Mouse (Mus musculus) left cerebral cortex, adult 6 months (tissue): ENCODE measurements around the gene Os9. TPM values are rescaled to one million over a fixed set of nuclear protein-coding genes. Genes with fewer than 3 reads are reported as not detected.

Experiments
- long read RNA-seq, 2 experiments: library from polyadenylated mRNA; unstranded; transcript quantifications; one replicate each; pipeline ENCODE4 v2.0.0; 2019 to 2020
- polyA plus RNA-seq: library from polyadenylated mRNA; unstranded; fragments of <200 nt; fragmentation: Nextera tagmentation; gene quantifications from 2 replicates; pipeline ENCODE4 v1.2.3, GENCODE M21; 2021

Os9 gene
- polyA plus RNA-seq = 32.8 and 45.7 TPM in 2 replicates
- long read RNA-seq, experiment 1, transcript Os9-201 (14 exons, 2,458 nt) = major isoform, 149 of 242 reads
- long read RNA-seq, experiment 1, transcript Os9-202 (15 exons, 2,627 nt) = minor isoform, 35 of 242 reads
- long read RNA-seq, experiment 1, partial matches to known transcripts = 41 of 242 reads
- long read RNA-seq, experiment 1, other reads (novel, unspliced or antisense) = 17 of 242 reads
- long read RNA-seq, experiment 2, transcript Os9-201 (14 exons, 2,458 nt) = major isoform, 11 of 49 reads
- long read RNA-seq, experiment 2, partial matches to known transcripts = 36 of 49 reads
- long read RNA-seq, experiment 2, other reads (novel, unspliced or antisense) = 0 of 49 reads

DNA sequence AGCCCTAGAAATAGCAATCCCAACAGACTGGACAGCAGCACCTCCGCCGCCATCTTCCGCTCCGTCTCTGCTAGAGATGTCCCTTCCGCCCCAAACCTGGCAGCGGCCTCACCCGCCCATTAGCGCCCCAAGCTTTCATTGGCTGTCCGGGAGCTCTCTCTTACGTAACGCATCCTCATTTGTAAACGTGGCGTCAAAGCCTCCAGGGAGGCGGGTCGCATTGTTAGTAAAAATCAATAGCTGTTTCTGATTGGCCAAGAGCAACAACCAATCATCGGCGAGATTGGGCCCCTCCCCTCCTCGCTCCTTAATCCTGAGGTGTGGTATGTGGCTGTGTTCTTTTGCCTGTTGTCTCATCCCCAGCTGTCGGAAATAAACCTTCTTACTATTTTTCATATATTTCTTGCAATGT lies at the start of gene Os9:
Gene Os9 (minus strand): TSS at position 66 of the 412 bp plus-strand sequence.

DNA sequence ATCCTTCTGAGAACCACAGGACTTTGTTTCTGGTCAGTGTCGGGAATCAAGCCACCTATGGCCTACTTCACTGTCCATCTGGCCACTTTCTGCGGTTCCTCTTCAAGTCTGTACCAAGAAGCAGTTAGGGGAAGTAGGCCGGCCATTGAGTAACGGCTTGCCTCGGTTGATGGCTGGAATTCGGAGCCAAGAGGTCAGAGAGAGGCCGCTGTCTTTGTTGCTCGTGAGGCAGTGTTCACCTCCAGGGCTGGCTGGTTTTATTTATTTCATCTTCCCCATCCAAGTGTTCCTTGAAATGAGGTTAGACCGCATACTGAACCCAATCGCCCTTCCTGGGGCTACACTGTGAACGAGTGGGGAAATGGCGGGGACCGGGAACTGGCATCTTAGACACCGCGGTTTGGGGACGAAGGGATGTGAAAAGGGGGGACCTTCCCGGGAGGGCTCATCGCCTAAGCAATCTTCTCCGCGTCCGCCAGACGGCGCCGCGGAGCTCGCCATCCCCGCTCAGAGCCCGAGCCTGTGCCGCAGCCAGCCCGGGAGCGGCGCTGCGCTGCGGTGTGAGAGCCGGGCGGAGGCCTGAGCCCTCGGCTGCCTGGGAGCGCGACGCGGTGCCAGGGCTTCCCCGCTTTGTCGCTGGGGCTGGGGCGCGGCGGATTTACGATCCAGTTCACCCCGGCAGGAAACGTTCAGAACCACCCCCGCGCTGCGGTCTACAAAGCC lies 43.9 kb upstream of the Os9 start, which contains the start of gene B4galnt1:
Gene B4galnt1 (plus strand): TSS at position 595 of the 723 bp plus-strand sequence.

DNA sequence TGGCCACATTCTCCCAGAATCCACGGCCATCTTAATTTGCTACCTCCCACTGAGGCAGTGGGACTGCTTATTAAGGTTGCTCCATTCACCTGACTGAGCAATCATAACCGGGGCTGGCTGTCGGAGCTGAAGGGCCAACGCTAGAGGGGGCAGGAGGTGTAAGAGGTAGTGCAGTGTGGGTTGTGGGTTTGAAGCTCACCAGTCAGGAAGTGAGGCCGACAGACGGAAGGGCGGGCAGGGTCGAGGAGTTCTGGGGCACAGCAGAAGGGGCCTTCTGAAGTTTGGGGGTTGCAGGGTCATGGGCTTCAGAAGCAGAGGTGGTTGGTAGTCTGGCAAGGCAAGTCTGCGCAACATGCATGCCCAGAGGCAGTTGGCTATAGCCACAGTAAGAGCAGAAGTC lies 45.9 kb downstream of the Os9 start, which contains the start of gene Agap2:
Gene Agap2 (plus strand): TSS at position 205 of the 400 bp plus-strand sequence.

DNA sequence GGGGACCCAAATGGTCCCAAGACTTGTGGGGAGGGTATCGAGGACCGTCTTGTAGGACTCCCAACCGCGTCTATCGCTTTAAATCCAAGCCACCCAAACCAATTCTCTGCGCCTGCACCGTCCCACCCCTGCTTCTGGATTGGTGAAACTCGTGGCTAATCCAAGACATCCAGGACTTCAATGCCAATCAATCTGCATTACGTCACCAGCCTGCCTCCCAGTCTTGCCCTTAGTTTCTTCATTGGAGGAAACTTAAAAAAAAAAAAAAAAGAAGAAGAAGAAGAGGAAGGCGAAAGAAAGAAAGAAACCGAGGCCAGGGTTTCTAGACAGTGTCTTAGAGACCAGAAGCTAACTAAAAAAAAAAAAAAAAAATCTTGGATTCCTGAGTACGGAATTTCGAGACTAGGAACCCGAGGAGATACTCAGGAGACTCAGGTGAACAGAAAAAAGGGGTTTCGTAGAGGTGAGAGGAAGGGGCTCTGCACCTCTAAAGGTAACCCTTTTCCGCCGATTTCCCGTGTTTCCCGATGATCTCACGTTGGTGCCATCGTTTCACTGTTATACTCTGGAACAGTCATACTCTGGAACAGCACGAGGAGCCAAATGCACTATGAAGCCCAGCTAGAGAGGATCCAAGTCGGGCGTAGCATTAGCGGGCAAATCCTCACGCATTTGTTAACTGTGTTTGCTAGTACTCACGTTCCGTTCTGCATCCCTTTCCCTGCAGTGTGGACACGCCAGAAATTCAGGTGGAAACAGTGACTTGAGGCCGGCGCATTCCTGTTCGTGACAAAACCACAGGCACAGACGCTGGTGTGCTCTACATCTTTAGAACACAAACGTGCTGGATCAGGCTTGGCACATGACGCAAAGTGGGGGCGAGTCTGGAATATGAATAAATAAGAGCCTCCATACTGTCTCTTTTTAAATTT lies 50.5 kb downstream of the Os9 start, which contains the start of gene Tspan31:
Gene Tspan31 (minus strand): TSS at position 75 of the 932 bp plus-strand sequence.

DNA sequence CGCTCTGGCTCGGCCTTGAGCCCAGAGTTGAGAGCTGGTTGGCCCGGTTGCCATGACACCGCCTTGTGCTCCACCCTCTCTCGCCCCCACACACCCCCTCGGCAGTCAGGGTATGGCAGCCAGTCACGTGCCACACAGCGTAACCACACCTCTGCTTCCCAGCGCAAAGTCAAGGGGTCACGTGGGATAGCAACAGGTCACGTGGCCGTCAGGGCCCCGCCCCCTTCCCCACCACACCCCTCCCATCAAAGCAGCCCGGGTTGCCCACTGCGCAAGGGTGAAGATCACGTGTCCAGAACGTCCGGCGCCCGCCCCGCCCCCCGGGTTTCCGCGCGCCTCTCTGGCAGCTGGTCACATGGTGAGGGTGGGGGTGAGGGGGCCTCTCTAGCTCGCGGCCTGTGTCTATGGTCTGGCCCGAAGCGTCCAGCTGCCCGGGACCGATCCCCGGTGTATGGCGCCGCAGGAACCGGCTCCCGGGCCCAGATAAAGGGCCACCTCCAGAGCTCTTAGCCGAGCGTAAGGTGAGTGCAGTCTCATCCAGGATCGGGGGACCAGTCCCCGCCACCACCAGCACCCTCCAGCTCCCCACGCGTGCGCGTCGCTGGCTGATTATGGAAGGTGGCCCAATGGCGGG lies 57.6 kb downstream of the Os9 start, which contains the start of gene Cdk4:
Gene Cdk4 (plus strand): TSS at position 296 of the 634 bp plus-strand sequence.

DNA sequence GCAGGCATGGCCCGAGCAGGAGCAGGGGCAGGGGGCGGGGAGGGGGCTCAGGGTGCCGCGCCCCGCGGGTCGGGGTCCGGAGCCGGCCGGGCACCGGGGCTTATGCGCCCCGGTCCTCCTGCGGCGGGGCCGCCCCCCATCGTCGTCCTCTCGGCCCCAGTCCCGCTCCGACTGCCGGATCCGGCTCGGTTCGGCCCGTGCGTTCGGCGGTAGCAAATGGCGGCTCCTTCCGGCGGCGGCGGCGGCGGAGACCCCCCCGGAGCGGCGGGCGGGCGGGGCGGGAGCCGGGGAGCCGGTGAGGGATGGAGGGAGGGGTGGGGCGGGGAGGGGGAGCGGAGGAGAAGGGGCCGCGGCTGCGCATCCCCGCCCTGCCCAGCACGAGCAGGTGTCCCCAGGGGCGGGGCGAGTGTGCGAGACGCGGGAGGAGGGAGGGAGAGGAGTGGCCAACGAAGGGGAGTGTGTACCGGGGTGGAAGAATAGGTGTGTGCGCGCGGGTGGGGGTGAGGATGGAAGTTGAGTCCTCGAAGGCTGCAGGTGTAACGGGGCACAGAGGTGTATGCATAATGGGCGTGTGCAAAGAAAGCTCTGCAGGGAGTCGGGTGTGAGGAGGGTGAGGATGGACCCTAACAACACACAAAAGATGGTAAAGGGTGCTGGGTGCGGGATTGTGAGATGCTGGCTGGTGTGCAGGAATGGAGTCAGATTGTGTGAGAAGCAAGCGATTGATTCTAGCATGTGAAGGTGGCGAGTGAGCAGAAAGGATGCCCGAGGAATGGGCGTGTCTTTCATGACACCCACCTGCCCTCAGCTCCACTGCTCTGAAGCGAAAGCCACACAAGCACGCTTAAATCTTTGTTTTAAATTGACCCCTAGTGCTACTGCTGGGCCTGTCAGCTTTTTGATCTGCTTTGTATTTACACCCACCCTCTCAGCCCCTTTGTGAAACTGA lies 60.7 kb downstream of the Os9 start, which contains the start of gene March9:
Gene March9 (minus strand): TSS at position 217 of the 949 bp plus-strand sequence.

DNA sequence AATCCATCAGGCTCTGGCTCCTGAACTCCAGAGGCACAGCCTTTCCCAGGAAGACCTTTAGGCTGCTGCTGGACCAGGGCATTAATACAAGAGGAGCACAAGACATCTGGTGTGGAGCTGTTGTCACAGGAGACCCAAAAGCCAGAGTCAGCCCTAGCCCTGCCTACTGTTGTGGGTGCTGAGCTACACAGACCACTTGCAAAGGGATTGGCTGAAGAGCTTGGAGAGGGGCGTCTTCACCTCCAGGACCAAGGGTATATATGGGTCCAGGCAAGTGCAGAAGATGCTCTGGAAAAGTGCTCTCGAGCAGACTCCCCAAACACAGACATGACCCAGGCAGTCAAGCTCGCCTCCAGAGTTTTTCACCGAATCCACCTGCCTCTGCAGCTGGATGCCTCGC lies 73.0 kb downstream of the Os9 start, which contains the start of gene Cyp27b1:
Gene Cyp27b1 (plus strand): TSS at position 297 of the 400 bp plus-strand sequence.

Other genes starting within 250 kb of the Os9 start
- 23.1 and 27.3 TPM in 2 replicates for gene Atp23, start 219.8 kb downstream of the Os9 start, polyA plus RNA-seq
- gene Ctdsp2, start 142.4 kb downstream of the Os9 start, polyA plus RNA-seq = 8.6 and 15.8 TPM in 2 replicates
- 0.05 TPM in 1 of 2 replicates, not detected in the other for gene Avil, start 120.4 kb downstream of the Os9 start, polyA plus RNA-seq
- 50.5 and 52.0 TPM in 2 replicates for gene Tsfm, start 90.3 kb downstream of the Os9 start, polyA plus RNA-seq
- 6.7 and 16.5 TPM in 2 replicates for gene Mettl1, start 79.7 kb downstream of the Os9 start, polyA plus RNA-seq
- 0.05 TPM in 1 of 2 replicates, not detected in the other for gene Eef1akmt3, start 79.6 kb downstream of the Os9 start, polyA plus RNA-seq
- not detected in 2 replicates for gene Cyp27b1, start 72.9 kb downstream of the Os9 start, polyA plus RNA-seq
- 1.1 and 1.2 TPM in 2 replicates for gene March9, start 60.9 kb downstream of the Os9 start, polyA plus RNA-seq
- 86.2 and 95.5 TPM in 2 replicates for gene Cdk4, start 57.6 kb downstream of the Os9 start, polyA plus RNA-seq
- 50.4 and 61.0 TPM in 2 replicates for gene Tspan31, start 50.9 kb downstream of the Os9 start, polyA plus RNA-seq
- 17.8 and 20.2 TPM in 2 replicates for gene Agap2, start 45.8 kb downstream of the Os9 start, polyA plus RNA-seq
- gene B4galnt1, start 44.1 kb upstream of the Os9 start, polyA plus RNA-seq = 76.6 and 91.6 TPM in 2 replicates
- gene Slc26a10, start 59.5 kb upstream of the Os9 start, polyA plus RNA-seq = 0.97 and 1.3 TPM in 2 replicates
- 20.2 and 22.6 TPM in 2 replicates for gene Arhgef25, start 69.0 kb upstream of the Os9 start, polyA plus RNA-seq
- gene Dtx3, start 74.6 kb upstream of the Os9 start, polyA plus RNA-seq = 6.7 and 58.5 TPM in 2 replicates
- 77.0 and 83.0 TPM in 2 replicates for gene Pip4k2c, start 90.5 kb upstream of the Os9 start, polyA plus RNA-seq
- 301 and 323 TPM in 2 replicates for gene Kif5a, start 142.2 kb upstream of the Os9 start, polyA plus RNA-seq
- gene Dctn2, start 145.2 kb upstream of the Os9 start, polyA plus RNA-seq = 277 and 299 TPM in 2 replicates
- 1.5 and 8.9 TPM in 2 replicates for gene Mbd6, start 167.9 kb upstream of the Os9 start, polyA plus RNA-seq
- 47.1 and 54.3 TPM in 2 replicates for gene Mars, start 190.7 kb upstream of the Os9 start, polyA plus RNA-seq
- 0.77 and 1.0 TPM in 2 replicates for gene Arhgap9, start 200.8 kb upstream of the Os9 start, polyA plus RNA-seq
- 0.06 and 0.09 TPM in 2 replicates for gene Gli1, start 220.8 kb upstream of the Os9 start, polyA plus RNA-seq
- 0.09 and 0.10 TPM in 2 replicates for gene Inhbe, start 233.3 kb upstream of the Os9 start, polyA plus RNA-seq
- gene Inhbc, start 249.3 kb upstream of the Os9 start, polyA plus RNA-seq = not detected in 2 replicates